Mouse (Mus musculus): ENCODE results near the gene Med13l.

DNA sequence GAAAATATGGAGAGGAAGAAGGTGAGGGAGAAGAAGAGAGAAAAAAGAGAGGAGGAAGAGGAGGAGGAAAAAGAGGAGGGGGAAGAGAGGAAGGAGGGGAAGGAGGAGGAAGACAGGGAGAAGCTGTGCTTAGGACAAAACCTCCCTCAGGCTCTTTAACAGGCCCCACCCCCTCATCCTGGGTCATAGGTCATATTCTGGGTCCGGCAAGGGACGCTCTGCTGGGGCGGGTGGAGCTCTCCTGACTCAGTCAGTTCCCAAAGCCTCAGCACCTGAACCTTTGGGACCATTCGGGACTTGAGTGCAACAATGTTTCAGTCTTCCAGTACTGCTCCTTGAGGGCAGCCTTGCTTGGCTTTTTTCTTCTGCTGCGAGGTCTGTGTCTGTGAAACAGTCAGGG is 241.1 kb downstream of the Med13l start:
- no peak for TF ChIP-seq CTCF (conservative IDR thresholded peaks at IDR 0.05; ENCODE audit: insufficient read depth, insufficient read length, low read depth, low read length)
- no peak for TF ChIP-seq POLR2A (IDR thresholded peaks at IDR 0.05; ENCODE audit: low read depth, low read length)
